Mouse (Mus musculus) forebrain, embryonic 13.5 days (tissue): ENCODE measurements at regions not wholly inside any gene's neighbourhood (a gene's known extent, or its start where the extent isn't known, plus 50 kb on each side); places are given as distances from the start of the nearest gene placed in this dataset.
"Not testable (repeated sequence)": the region's sequence is repeated elsewhere in the genome, so short reads cannot be mapped to it uniquely, and the experiment has no call there.

Experiments used
- ATAC-seq: fragments of 200-750 bp; cut with Nextera tagmentation; 2 replicates; pipeline ENCODE4 v1.8.0; 2017
- H3K27ac ChIP-seq: fragments of 300-500 bp; sonication (generic); 2 replicates; pipeline ENCODE4 v1.5.1; 2015; ENCODE audit warnings: inconsistent platforms, mild to moderate bottlenecking, moderate library complexity
- H3K27me3 ChIP-seq: fragments of 300-500 bp; sonication (generic); 2 replicates; pipeline ENCODE4 v1.6.1; 2015; ENCODE audit warnings: mild to moderate bottlenecking, inconsistent platforms
- H3K36me3 ChIP-seq: fragments of 300-500 bp; sonication (generic); 2 replicates; pipeline ENCODE4 v1.6.1; 2015; ENCODE audit warnings: mild to moderate bottlenecking, inconsistent platforms; ENCODE audit not compliant: poor library complexity, severe bottlenecking
- H3K4me1 ChIP-seq: fragments of 300-500 bp; sonication (generic); 2 replicates; pipeline ENCODE4 v1.6.1; 2015; ENCODE audit warnings: inconsistent platforms
- H3K4me2 ChIP-seq: fragments of 300-500 bp; sonication (generic); 2 replicates; pipeline ENCODE4 v1.6.1; 2015; ENCODE audit warnings: inconsistent platforms, mild to moderate bottlenecking, moderate library complexity
- H3K4me3 ChIP-seq: fragments of 300-500 bp; sonication (generic); 2 replicates; pipeline ENCODE4 v1.5.1; 2015; ENCODE audit warnings: mild to moderate bottlenecking, inconsistent platforms
- H3K9ac ChIP-seq: fragments of 300-500 bp; sonication (generic); 2 replicates; pipeline ENCODE4 v1.6.1; 2015; ENCODE audit warnings: mild to moderate bottlenecking, inconsistent platforms
- H3K9me3 ChIP-seq: fragments of 300-500 bp; sonication (generic); replicated peaks from 2 replicates; pipeline ENCODE4 v1.6.1; 2016; ENCODE audit warnings: inconsistent platforms
- WGBS: fragments of 180-500 bp; shearing (Covaris S2); methylation state at CpG from one replicate; pipeline ENCODE4 v1.1.7; 2015; 5-methylcytosine and 5-hydroxymethylcytosine counted together

DNA sequence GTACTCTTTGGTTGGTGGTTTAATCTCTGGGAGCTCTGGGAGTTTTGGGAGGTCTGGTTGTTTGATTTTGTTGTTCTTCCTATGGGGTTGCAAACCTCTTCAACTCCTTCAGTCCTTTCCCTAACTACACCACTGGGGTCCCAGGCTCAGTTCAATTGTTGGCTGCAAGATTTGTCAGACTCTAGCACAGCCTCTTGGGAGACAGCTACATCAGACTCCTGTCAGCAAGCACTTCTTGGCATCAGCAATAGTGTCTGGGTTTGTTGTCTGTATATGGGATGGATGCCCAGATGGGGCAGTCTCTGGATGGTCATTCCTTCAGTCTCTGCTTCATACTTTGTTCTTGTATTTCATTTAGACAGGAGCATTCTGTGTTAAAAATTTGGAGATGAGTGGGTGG lies 319.3 kb upstream of the Fign start:
- not testable (repeated sequence) for H3K36me3 ChIP-seq, H3K27me3 ChIP-seq, H3K9ac ChIP-seq, H3K27ac ChIP-seq, ATAC-seq, H3K4me1 ChIP-seq, H3K9me3 ChIP-seq, H3K4me3 ChIP-seq, H3K4me2 ChIP-seq

- Histone ChIP-seq H3K4me1 (no peaks in the 10 kb centered on the region), H3K9ac (no peak overlapping the region), H3K27me3 (no peaks in the 10 kb centered on the region), H3K27ac (no peak overlapping the region), H3K4me3 (no peak overlapping the region), H3K9me3 (no peaks in the 10 kb centered on the region), H3K36me3 (no peaks in the 10 kb centered on the region), H3K4me2 (no peak overlapping the region)
- no peak for ATAC-seq
- 86% methylated on average over 1 of the region's 1 CpGs for WGBS
These were observed 316.0 kb upstream of the Fign start for GRCm38 (mm10) chr2:64413846-64414245.

DNA sequence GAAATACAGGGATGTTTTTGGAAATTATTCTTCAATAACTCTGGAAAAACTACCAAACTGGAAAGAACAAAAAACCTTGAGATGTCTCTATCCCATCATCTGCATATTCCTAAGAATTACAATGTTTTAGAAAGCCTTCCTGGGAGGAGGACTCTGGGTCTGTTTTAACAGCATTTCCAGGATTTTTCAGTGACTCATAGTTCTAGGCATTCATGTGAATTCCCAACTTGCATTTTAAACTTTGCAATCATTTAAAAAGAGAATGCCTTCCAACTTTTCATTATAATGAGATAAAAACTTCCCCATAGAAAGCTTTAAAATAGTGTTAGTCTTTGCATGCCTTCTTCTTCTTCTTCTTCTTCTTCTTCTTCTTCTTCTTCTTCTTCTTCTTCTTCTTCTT lies 315.4 kb upstream of the Fign start:
- no peaks in the 10 kb centered on the region for H3K27me3 ChIP-seq
- H3K36me3 ChIP-seq = no peaks in the 10 kb centered on the region
- H3K9me3 ChIP-seq = no peaks in the 10 kb centered on the region
- no peak for ATAC-seq
- no peak overlapping the region for H3K4me2 ChIP-seq
- no peak overlapping the region for H3K27ac ChIP-seq
- no peak overlapping the region for H3K9ac ChIP-seq
- H3K4me3 ChIP-seq = no peak overlapping the region
- no peaks in the 10 kb centered on the region for H3K4me1 ChIP-seq

DNA sequence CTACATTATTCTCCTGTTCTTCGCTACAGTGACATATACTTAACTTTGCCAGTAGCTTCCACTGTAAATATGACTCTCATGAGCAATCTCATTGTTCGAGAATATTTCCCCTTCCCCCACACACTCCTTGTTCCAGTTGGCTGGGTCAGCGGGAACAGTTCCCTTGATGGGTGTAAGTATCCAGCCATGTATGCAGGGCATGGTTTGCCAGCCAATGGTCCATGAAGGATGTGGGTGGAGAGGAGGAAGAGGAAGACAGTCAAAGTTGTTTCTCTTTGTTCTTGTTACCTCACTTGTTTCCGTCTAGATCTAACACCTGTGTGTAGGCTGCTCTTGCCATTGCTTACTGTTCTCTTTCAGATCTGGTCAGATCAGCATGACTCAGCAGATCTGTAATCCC lies 298.1 kb upstream of the Fign start:
- WGBS = 84% methylated on average over 4 of the region's 4 CpGs
- Histone ChIP-seq H3K27me3 (peaks cover 20% of the 10 kb centered on the region), H3K9me3 (no peaks in the 10 kb centered on the region), H3K27ac (no peak overlapping the region), H3K4me2 (no peak overlapping the region), H3K4me1 (peaks cover 20% of the 10 kb centered on the region), H3K36me3 (no peaks in the 10 kb centered on the region), H3K9ac (no peak overlapping the region), H3K4me3 (no peak overlapping the region)
- ATAC-seq = no peak

DNA sequence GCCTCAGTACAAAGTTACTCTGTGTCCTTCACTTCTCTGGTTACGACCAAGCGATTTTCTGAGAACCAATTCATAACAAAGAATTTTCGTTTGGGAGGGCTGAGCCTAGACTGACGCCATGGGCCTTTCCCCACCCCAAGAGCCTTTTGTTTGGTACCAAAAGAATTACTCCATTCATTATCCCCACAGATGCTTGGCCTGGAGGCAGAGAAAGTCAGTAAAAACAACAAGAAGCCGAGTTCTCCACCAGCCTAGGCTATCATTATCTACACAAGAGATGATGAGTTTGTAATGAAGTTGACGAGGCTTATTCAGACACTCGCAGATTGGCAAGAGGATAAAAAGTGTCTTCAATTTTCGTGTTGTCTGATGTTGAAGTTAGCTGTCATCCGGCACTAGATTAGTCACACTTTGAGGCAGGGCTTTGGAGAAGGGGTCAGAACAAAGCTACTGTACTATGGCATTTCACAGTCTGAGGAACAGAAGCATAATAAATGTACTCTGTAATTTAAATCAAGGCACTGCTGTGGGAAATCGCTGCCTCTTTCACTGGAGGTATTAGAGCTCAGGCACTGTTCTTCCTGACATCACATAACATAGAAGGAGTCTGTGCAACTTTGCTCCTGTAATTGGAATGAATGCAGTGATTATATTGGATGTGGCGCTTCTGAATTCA lies 296.9 kb upstream of the Fign start:
- Histone ChIP-seq H3K27me3 (peaks cover 20% of the 10 kb centered on the region), H3K9ac (no peak overlapping the region), H3K36me3 (no peaks in the 10 kb centered on the region), H3K4me1 (peaks cover 28% of the 10 kb centered on the region), H3K27ac (no peak overlapping the region), H3K9me3 (no peaks in the 10 kb centered on the region), H3K4me3 (no peak overlapping the region), H3K4me2 (peak overlapping the region; percentile 33)
- WGBS = 4% methylated on average over 11 of the region's 11 CpGs
- peak; percentile 90 for ATAC-seq

GRCm38 (mm10) chr2:64394199-64394598 lies 296.4 kb upstream of the Fign start:
- H3K4me2 ChIP-seq = peak overlapping the region; percentile 33; the same call in 1 of the 2 replicates
- WGBS = 20% methylated on average over 8 of the region's 8 CpGs
- ATAC-seq = no peak; the same call in none of the 2 replicates
- no peak overlapping the region for H3K27ac ChIP-seq
- no peaks in the 10 kb centered on the region for H3K9me3 ChIP-seq
- peaks cover 28% of the 10 kb centered on the region for H3K4me1 ChIP-seq
- H3K4me3 ChIP-seq = no peak overlapping the region
- no peak overlapping the region for H3K9ac ChIP-seq
- H3K27me3 ChIP-seq = peaks cover 24% of the 10 kb centered on the region
- no peaks in the 10 kb centered on the region for H3K36me3 ChIP-seq

DNA sequence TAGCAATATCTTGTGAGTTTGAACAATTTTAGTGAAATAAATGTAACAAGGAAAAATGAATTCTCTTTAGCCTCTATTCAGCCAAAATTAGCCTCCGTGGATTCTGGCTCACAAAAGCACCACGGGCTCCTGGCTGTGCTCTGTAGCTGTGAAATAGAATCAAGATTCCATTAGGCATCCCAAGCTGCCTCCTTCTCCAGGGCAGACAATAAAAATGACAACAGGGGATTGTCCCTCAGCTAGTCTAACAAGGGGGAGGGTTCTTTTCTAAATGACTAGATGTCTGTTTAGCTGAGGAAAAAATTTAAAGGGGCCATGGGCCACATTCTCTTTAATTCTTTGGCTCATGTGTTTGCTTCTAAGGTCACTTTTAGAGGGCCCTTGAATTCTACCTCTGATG lies 272.0 kb upstream of the Fign start:
- Histone ChIP-seq H3K27ac (no peak overlapping the region), H3K36me3 (no peaks in the 10 kb centered on the region), H3K4me1 (peaks cover 9% of the 10 kb centered on the region), H3K9me3 (no peaks in the 10 kb centered on the region), H3K4me3 (no peak overlapping the region), H3K27me3 (no peaks in the 10 kb centered on the region), H3K4me2 (0 out of 2 replicates have a peak overlapping the region, but pooled peaks have one; percentile 12), H3K9ac (no peak overlapping the region)
- 1% methylated on average over 2 of the region's 2 CpGs for WGBS
- ATAC-seq = peak; percentile 70; the same call in 1 of the 2 replicates

GRCm38 (mm10) chr2:64367188-64367587 lies 269.4 kb upstream of the Fign start:
- Histone ChIP-seq H3K9ac (no peak overlapping the region), H3K27ac (no peak overlapping the region), H3K36me3 (no peaks in the 10 kb centered on the region), H3K4me1 (peaks cover 9% of the 10 kb centered on the region), H3K4me2 (no peak overlapping the region), H3K4me3 (no peak overlapping the region), H3K27me3 (no peaks in the 10 kb centered on the region), H3K9me3 (no peaks in the 10 kb centered on the region)
- WGBS = 62% methylated on average over 7 of the region's 7 CpGs
- peak; percentile 48; the same call in 1 of the 2 replicates for ATAC-seq

DNA sequence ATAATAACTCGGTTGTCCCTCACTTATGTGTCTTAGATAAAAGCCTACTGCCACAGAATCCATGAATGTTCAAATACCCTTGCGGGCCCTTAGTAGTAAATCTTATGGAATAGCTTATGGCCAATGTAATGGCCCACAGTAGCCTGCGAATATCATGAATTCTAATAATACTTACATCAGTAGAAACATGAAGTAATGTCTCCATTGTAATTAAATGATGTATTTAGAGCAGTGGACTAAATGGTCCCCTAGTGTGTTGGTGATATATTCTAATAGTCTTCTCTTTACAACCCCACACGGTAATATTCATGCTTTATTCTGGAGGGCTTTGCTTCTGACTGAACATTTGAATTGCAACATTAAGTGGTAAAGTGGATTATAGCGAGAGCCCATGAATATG lies 268.7 kb upstream of the Fign start:
- no peak overlapping the region for H3K4me3 ChIP-seq
- WGBS = 67% methylated on average over 5 of the region's 5 CpGs
- H3K9ac ChIP-seq = no peak overlapping the region
- no peak overlapping the region for H3K4me2 ChIP-seq
- no peaks in the 10 kb centered on the region for H3K9me3 ChIP-seq
- H3K27ac ChIP-seq = no peak overlapping the region
- peaks cover 9% of the 10 kb centered on the region for H3K4me1 ChIP-seq
- ATAC-seq = no peak
- no peaks in the 10 kb centered on the region for H3K27me3 ChIP-seq
- no peaks in the 10 kb centered on the region for H3K36me3 ChIP-seq

DNA sequence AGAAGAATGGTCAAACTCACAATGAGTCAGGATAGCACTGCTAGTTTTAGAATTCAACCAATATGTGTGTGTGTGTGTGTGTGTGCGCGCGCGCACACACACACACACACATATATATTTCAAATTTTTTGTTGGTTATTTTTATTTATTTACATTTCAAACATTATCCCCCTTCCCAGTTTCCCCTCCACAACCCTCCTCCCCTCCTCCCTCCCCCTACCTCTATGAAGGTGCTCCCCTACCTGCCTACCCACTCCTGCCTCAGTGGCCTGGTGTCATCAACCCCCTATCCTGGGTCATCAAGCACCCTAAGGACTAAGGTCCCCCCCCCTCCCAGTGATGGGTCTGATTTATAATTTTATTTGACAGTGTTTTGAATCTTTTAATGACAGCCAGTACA lies 258.4 kb upstream of the Fign start:
- Histone ChIP-seq H3K36me3 (no peaks in the 10 kb centered on the region), H3K9ac (no peak overlapping the region), H3K27me3 (no peaks in the 10 kb centered on the region), H3K9me3 (no peaks in the 10 kb centered on the region), H3K4me1 (no peaks in the 10 kb centered on the region), H3K4me3 (no peak overlapping the region), H3K27ac (no peak overlapping the region), H3K4me2 (no peak overlapping the region)
- 96% methylated on average over 4 of the region's 4 CpGs for WGBS
- no peak for ATAC-seq

DNA sequence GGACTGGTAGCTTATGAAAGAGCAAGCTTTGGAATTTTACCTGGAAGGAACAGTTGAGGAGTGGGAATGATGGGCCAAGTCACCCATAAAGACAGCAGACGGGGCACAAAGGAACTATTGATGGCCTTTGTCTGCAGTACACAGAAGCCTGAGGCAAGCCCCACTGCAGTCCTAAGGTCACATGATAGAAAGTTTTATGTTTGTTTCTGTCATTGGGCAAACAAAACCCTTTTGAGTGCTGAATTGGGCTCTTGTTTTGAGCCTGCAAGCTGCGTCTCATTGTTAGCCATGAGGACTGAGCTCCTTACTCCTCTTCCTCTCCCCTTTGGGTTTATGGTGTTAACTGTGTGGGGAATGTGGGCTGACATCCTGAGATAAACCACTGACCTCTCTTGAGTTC lies 227.7 kb upstream of the Fign start:
- Histone ChIP-seq H3K27ac (no peak overlapping the region), H3K9ac (no peak overlapping the region), H3K4me2 (no peak overlapping the region), H3K27me3 (no peaks in the 10 kb centered on the region), H3K9me3 (no peaks in the 10 kb centered on the region), H3K36me3 (no peaks in the 10 kb centered on the region), H3K4me1 (peaks cover 6% of the 10 kb centered on the region), H3K4me3 (no peak overlapping the region)
- WGBS = 16% methylated on average over 2 of the region's 2 CpGs
- ATAC-seq = no peak
